Mouse (Mus musculus) stomach, embryonic 15.5 days (tissue): Measurements from ENCODE around the gene Dnah7a. TPM values are rescaled to one million over a fixed set of nuclear protein-coding genes. Genes with fewer than 3 reads are reported as not detected.
"Not testable (repeated sequence)": the region's sequence is repeated elsewhere in the genome, so short reads cannot be mapped to it uniquely, and the experiment has no call there.

ENCODE experiments used
- ATAC-seq: fragments of 200-750 bp; cut with Nextera tagmentation; 2 replicates; pipeline ENCODE4 v1.8.0; 2017; ENCODE audit warnings: low read depth, moderate number of reproducible peaks, moderate TSS enrichment; ENCODE audit not compliant: insufficient read depth, low FRiP score
- H3K27ac ChIP-seq: fragments of 300-500 bp; sonication (generic); 2 replicates; pipeline ENCODE4 v1.5.1; 2015; ENCODE audit warnings: mild to moderate bottlenecking, inconsistent platforms
- H3K27me3 ChIP-seq: fragments of 300-500 bp; sonication (generic); replicated peaks from 2 replicates; pipeline ENCODE4 v1.6.1; 2015; ENCODE audit warnings: inconsistent platforms
- H3K36me3 ChIP-seq: fragments of 300-500 bp; sonication (generic); 2 replicates; pipeline ENCODE4 v1.6.1; 2015; ENCODE audit warnings: inconsistent platforms
- H3K4me1 ChIP-seq: fragments of 300-500 bp; sonication (generic); 2 replicates; pipeline ENCODE4 v1.6.1; 2015; ENCODE audit warnings: inconsistent platforms
- H3K4me2 ChIP-seq: fragments of 300-500 bp; sonication (generic); 2 replicates; pipeline ENCODE4 v1.6.1; 2015; ENCODE audit warnings: mild to moderate bottlenecking, inconsistent platforms
- H3K4me3 ChIP-seq: fragments of 300-500 bp; sonication (generic); replicated peaks from 2 replicates; pipeline ENCODE4 v1.5.1; 2015; ENCODE audit warnings: inconsistent platforms
- H3K9ac ChIP-seq: fragments of 300-500 bp; sonication (generic); 2 replicates; pipeline ENCODE4 v1.6.1; 2015; ENCODE audit warnings: inconsistent platforms
- H3K9me3 ChIP-seq: fragments of 300-500 bp; sonication (generic); 2 replicates; pipeline ENCODE4 v1.6.1; 2016; ENCODE audit warnings: inconsistent platforms
- WGBS: fragments of 180-500 bp; shearing (Covaris S2); methylation state at CpG from one replicate; pipeline ENCODE4 v1.1.7; 2015; 5-methylcytosine and 5-hydroxymethylcytosine counted together
- polyA plus RNA-seq: library from polyadenylated mRNA; unstranded; fragments of >200 nt; fragmentation: Nextera tagmentation; extraction: Ambion mirVana; gene quantifications from 2 replicates; pipeline ENCODE4 v1.2.1, GENCODE M21; 2015

The Dnah7a gene
- polyA plus RNA-seq, 1 experiment from 2014 or later, result 0.50 TPM

- 88% methylated on average over 4 of the region's 4 CpGs for WGBS
- not testable (repeated sequence) for H3K9me3 ChIP-seq, H3K9ac ChIP-seq, H3K4me2 ChIP-seq, H3K27ac ChIP-seq, H3K27me3 ChIP-seq, H3K36me3 ChIP-seq, ATAC-seq, H3K4me1 ChIP-seq, H3K4me3 ChIP-seq
Measured at GRCm38 (mm10) chr1:53466524-53467324, 239.9 kb downstream of the Dnah7a start.

- H3K9me3 ChIP-seq, H3K27ac ChIP-seq, H3K9ac ChIP-seq, H3K27me3 ChIP-seq, H3K4me3 ChIP-seq, H3K36me3 ChIP-seq, H3K4me2 ChIP-seq, ATAC-seq, H3K4me1 ChIP-seq: not testable (repeated sequence)
- 74% methylated on average over 3 of the region's 3 CpGs for whole genome bisulfite sequencing
Measured at GRCm38 (mm10) chr1:53439173-53439572, 267.4 kb downstream of the Dnah7a start.

- H3K36me3 ChIP-seq, H3K27ac ChIP-seq, ATAC-seq, H3K9me3 ChIP-seq, H3K27me3 ChIP-seq, H3K4me1 ChIP-seq, H3K9ac ChIP-seq, H3K4me2 ChIP-seq, H3K4me3 ChIP-seq: not testable (repeated sequence)
- WGBS, result 74% methylated on average over 2 of the region's 2 CpGs
Measured at GRCm38 (mm10) chr1:53432433-53432832, 274.2 kb downstream of the Dnah7a start.

- Histone ChIP-seq H3K27me3 (no peaks in the 10 kb centered on the region), H3K4me1 (no peaks in the 10 kb centered on the region), H3K27ac (no peak overlapping the region), H3K9me3 (no peaks in the 10 kb centered on the region), H3K4me2 (no peak overlapping the region), H3K36me3 (no peaks in the 10 kb centered on the region), H3K9ac (no peak overlapping the region), H3K4me3 (no peak overlapping the region)
- ATAC-seq, result no peak
- WGBS, result 16% methylated on average over 3 of the region's 3 CpGs
Measured at GRCm38 (mm10) chr1:53405803-53406325, 300.7 kb downstream of the Dnah7a start.

- H3K27ac ChIP-seq, ATAC-seq, H3K4me1 ChIP-seq, H3K9me3 ChIP-seq, H3K4me3 ChIP-seq, H3K36me3 ChIP-seq, H3K27me3 ChIP-seq, H3K9ac ChIP-seq: not testable (repeated sequence)
- peak overlapping the region; percentile 33 for H3K4me2 ChIP-seq
- WGBS, result 31% methylated on average over 21 of the region's 21 CpGs
Measured at GRCm38 (mm10) chr1:53393936-53394760, 312.4 kb downstream of the Dnah7a start.

DNA sequence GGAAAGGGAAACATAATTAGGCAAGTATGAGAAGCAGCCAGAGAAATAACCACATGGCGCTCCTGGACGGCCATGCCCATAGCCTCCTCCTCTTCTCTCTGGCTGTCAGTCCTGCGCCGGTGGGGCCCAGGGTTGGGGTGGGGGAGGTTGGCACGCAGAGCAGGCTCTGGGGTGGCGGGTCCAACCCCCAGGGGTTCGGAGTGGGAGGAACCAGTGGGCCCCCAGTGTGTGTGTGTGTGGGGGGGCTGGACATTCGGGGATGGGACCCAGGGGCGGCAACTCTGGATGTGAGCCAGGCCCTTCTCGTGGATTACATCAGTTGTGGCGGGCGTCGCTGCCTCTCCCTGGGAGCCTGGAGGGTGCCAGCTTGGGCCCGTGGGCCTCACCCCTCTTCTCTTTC lies 317.8 kb downstream of the Dnah7a start:
- Histone ChIP-seq H3K4me1 (no peaks in the 10 kb centered on the region), H3K4me3 (no peak overlapping the region), H3K9ac (no peak overlapping the region), H3K27ac (no peak overlapping the region), H3K4me2 (no peak overlapping the region), H3K27me3 (no peaks in the 10 kb centered on the region), H3K9me3 (no peaks in the 10 kb centered on the region), H3K36me3 (no peaks in the 10 kb centered on the region)
- WGBS, result 96% methylated on average over 14 of the region's 14 CpGs
- no peak for ATAC-seq

GRCm38 (mm10) chr1:53384085-53384688 lies 322.4 kb downstream of the Dnah7a start:
- ATAC-seq, result no peak
- H3K9ac ChIP-seq, result no peak overlapping the region
- no peaks in the 10 kb centered on the region for H3K36me3 ChIP-seq
- no peak overlapping the region for H3K4me3 ChIP-seq
- no peaks in the 10 kb centered on the region for H3K27me3 ChIP-seq
- no peaks in the 10 kb centered on the region for H3K9me3 ChIP-seq
- WGBS, result 75% methylated on average over 6 of the region's 6 CpGs
- H3K4me1 ChIP-seq, result no peaks in the 10 kb centered on the region
- H3K4me2 ChIP-seq, result no peak overlapping the region
- no peak overlapping the region for H3K27ac ChIP-seq

- Histone ChIP-seq H3K27me3 (no peaks in the 10 kb centered on the region), H3K4me1 (no peaks in the 10 kb centered on the region), H3K9ac (no peak overlapping the region), H3K4me3 (no peak overlapping the region), H3K4me2 (no peak overlapping the region), H3K9me3 (no peaks in the 10 kb centered on the region), H3K36me3 (no peaks in the 10 kb centered on the region), H3K27ac (no peak overlapping the region)
- WGBS, result 71% methylated on average over 3 of the region's 3 CpGs
- no peak for ATAC-seq
Measured at GRCm38 (mm10) chr1:53377731-53378130, 328.9 kb downstream of the Dnah7a start.

DNA sequence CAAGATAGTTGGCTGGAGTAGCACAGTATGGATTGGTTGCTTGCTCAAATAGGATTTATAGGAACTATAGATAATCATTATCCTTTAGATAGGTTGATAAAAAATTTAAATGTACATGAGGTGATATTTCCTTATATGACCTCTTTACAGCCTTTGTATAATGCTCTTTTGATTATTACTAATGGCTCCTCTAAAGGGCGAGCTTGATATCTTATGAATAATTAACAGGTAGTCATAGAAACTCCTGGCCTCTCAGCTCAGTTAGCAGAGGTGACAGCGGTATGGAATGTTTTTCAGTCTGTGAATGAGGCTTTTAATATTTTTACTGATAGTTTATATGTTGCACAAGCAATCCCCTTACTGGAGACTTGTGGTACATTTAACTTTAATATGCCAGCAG lies 330.6 kb downstream of the Dnah7a start:
- not testable (repeated sequence) for H3K27me3 ChIP-seq, ATAC-seq, H3K9me3 ChIP-seq, H3K36me3 ChIP-seq, H3K4me1 ChIP-seq, H3K4me3 ChIP-seq, H3K27ac ChIP-seq, H3K4me2 ChIP-seq, H3K9ac ChIP-seq
- WGBS, result 73% methylated on average over 2 of the region's 2 CpGs

- no peak for ATAC-seq
Measured at GRCm38 (mm10) chr1:53358988-53359387, 347.6 kb downstream of the Dnah7a start.

GRCm38 (mm10) chr1:53352327-53353261 lies 354.0 kb downstream of the Dnah7a start, which contains the start of the genes Asdurf, Gm28551 and Asnsd1:
TSS of gene Asdurf (minus strand) at chr1:53352619.
TSS of gene Gm28551 (minus strand) at chr1:53352667.
TSS of gene Asnsd1 (minus strand) at chr1:53352752.
- WGBS, result under 1% methylated on average over 44 of the region's 44 CpGs
- H3K9me3 ChIP-seq, result no peaks in the 10 kb centered on the region
- peak within 1 kb of the TSS; percentile 94 for H3K9ac ChIP-seq
- H3K4me2 ChIP-seq, result peak within 1 kb of the TSS; percentile 56
- no peaks in the 10 kb centered on the region for H3K4me1 ChIP-seq
- H3K4me3 ChIP-seq, result peak within 1 kb of the TSS; percentile 92
- peak within 1 kb of the TSS; percentile 82 for H3K27ac ChIP-seq
- H3K27me3 ChIP-seq, result no peaks in the 10 kb centered on the region
- ATAC-seq, result peak; percentile 100
- H3K36me3 ChIP-seq, result peaks cover 4% of the 10 kb centered on the region

More at GRCm38 (mm10) chr1:53358988-53359387, 347.6 kb downstream of the Dnah7a start:
- Histone ChIP-seq H3K27me3 (no peaks in the 10 kb centered on the region), H3K36me3 (no peaks in the 10 kb centered on the region), H3K4me3 (no peak overlapping the region), H3K4me2 (no peak overlapping the region), H3K9me3 (no peaks in the 10 kb centered on the region), H3K27ac (no peak overlapping the region), H3K9ac (no peak overlapping the region), H3K4me1 (no peaks in the 10 kb centered on the region)
